Mouse (Mus musculus) heart, postnatal 36 days (tissue): ENCODE measurements at regions not wholly inside any gene's neighbourhood (a gene's known extent, or its start where the extent isn't known, plus 50 kb on each side); places are given as distances from the start of the nearest gene placed in this dataset.

Experiments
- DNase-seq, 2 experiments: peaks; one replicate each; pipeline ENCODE4 v3.0.0; 2021 to 2022
- intact Hi-C: fragments of 180-260 bp; cut with DNase I; formaldehyde crosslinking; loops from one replicate; pipeline ENCODE4 v1.15.1; 2025

- intact Hi-C loops: no loop called here
- DNase-seq: no peak
Observed at GRCm38 (mm10) chr17:7467638-7468037, 82.4 kb upstream of the Unc93a2 start.

GRCm38 (mm10) chr17:7464901-7465300, 79.6 kb upstream of the Unc93a2 start:
- DNase-seq: no peak
- intact Hi-C loops: no loop called here

- DNase-seq: no peak
- intact Hi-C loops: no loop called here
Observed at GRCm38 (mm10) chr17:7461164-7461563, 75.9 kb upstream of the Unc93a2 start.

DNA sequence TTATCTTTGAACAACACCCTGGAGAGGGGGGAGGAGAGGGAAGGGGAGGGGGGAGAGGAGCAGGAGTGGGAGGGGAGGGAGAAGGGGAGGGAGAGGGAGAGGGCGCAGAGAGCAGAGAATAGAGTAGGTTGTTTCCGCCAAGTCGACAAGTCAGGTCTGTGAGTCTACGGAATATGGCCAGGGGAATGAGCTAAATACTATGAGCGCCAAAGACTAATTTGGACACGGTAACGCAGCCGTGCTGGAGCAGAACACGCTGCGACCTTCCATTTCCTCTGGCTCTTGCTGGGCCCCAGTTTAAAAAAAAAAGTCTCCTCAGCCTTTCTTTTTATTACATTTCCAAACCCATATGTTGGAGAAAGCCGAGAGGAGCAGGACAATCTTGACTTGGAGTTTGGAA, 71.7 kb upstream of the Unc93a2 start:
- intact Hi-C loops: no loop called here
- no peak for DNase-seq

- DNase-seq: peak; percentile 56 to 76
- intact Hi-C loops: loop anchor here (2.0 kb wide), 1 partner anchor 379 kb away; no protein-coding TSS in a partner anchor
Observed at GRCm38 (mm10) chr17:7443822-7444221, 58.6 kb upstream of the Unc93a2 start.

DNA sequence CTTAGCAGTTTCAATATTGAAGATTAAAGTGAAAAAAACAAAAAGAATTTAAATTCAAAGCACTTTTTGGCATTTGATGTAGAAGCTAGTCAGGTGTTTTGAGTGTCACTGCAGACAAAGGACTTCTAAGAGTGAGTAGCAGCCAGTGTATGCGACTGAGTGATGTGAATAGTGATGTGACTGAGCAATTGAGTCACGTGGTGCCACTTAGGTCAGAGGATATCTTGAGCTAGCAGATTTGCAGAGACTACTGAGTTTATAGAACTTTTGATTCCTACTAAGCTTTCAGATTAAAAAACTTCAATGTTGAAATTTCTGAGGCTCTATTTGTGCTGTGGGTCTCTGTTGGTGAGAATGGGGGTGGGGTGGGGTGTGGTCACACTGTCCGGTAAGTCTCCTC, 49.8 kb upstream of the Unc93a2 start:
- intact Hi-C loops: no loop called here
- no peak for DNase-seq
